Comparison of ENCODE assay signal across 8 mouse cellular contexts in the genomic region with DNA sequence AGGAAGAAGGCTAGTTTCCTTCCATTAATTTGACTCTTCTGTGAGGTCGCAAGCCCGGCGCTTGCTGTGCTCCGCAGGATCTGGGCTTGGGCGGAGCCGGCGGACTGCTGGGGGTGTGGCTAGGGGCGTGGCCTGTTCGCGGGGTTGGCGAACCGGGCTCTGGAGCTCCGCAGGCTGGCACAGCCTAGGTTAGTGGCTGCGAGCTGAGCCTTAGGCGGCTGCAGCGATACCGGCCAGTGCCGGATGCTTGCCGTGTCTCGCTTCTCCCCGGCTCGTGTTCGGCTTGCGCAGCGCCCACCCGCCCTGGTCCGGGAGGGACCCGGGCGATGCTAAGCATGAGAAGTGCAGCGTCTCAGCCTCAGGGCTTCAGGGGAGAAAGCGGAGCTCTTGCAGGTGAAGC. TPM values are rescaled to one million over a fixed set of nuclear protein-coding genes. Genes with fewer than 3 reads are reported as not detected.
DNase-seq lines count a peak whose midpoint lies in the region; ATAC-seq lines count a peak whose summit lies in the region.

TSS of gene Gpc5 (plus strand) at position 135 of the 400 bp plus-strand sequence.

- H3K4me3 ChIP-seq in forebrain, embryonic 10.5 days: peak within 1 kb of the TSS; percentile 76
- peak within 1 kb of the TSS; percentile 75 for H3K4me3 ChIP-seq in heart, embryonic 15.5 days
- peak within 1 kb of the TSS; percentile 61 for H3K4me3 ChIP-seq in liver, embryonic 13.5 days (replicated peaks)
- peak within 1 kb of the TSS; percentile 58 for H3K4me3 ChIP-seq in stomach, embryonic 14.5 days (ENCODE audit: low read depth, low read length)

- DNase-seq in B cell, adult 2 months: peak; percentile 84 to 85
- DNase-seq in c-Kit-positive CD71-negative TER-119-negative erythroid progenitor cells, embryonic 14.5 days (ENCODE audit: low read depth): peak; percentile 74
- peak; percentile 87 for DNase-seq in forebrain, embryonic 10.5 days (ENCODE audit: extremely low spot score, low spot score)
- peak; percentile 91 to 94 for DNase-seq in kidney, postnatal 25 days
- peak; percentile 70 for DNase-seq in liver, embryonic 13.5 days
- DNase-seq in natural killer cell, adult 2 months (ENCODE audit: low spot score in 2 of 2): peak; percentile 61 to 71

- peak within 1 kb of the TSS; percentile 15 for H3K27ac ChIP-seq in forebrain, embryonic 10.5 days
- no peak within 1 kb of the TSS for H3K27ac ChIP-seq in heart, embryonic 15.5 days
- no peak within 1 kb of the TSS for H3K27ac ChIP-seq in liver, embryonic 13.5 days
- H3K27ac ChIP-seq in stomach, embryonic 14.5 days (ENCODE audit: low read length): no peak within 1 kb of the TSS

- H3K9ac ChIP-seq in heart, embryonic 15.5 days: peak within 1 kb of the TSS; percentile 50
- H3K9ac ChIP-seq in liver, embryonic 13.5 days: no peak within 1 kb of the TSS
- peak within 1 kb of the TSS; percentile 30; the same call in 1 of the 2 replicates for H3K9ac ChIP-seq in stomach, embryonic 14.5 days (replicated peaks; ENCODE audit: low read depth, low read length)

- H3K4me2 ChIP-seq in heart, embryonic 15.5 days: peak within 1 kb of the TSS; percentile 98
- H3K4me2 ChIP-seq in liver, embryonic 13.5 days: peak within 1 kb of the TSS; percentile 74
- peak within 1 kb of the TSS; percentile 91 for H3K4me2 ChIP-seq in stomach, embryonic 14.5 days (replicated peaks; ENCODE audit: low read depth, low read length)

- no peaks in the 10 kb centered on the region for H3K36me3 ChIP-seq in forebrain, embryonic 10.5 days (replicated peaks)
- no peaks in the 10 kb centered on the region for H3K36me3 ChIP-seq in heart, embryonic 15.5 days
- no peaks in the 10 kb centered on the region for H3K36me3 ChIP-seq in liver, embryonic 13.5 days
- no peaks in the 10 kb centered on the region for H3K36me3 ChIP-seq in stomach, embryonic 14.5 days (ENCODE audit: control insufficient read depth, insufficient read depth, low read length)

- H3K27me3 ChIP-seq in forebrain, embryonic 10.5 days (ENCODE audit: poor library complexity, severe bottlenecking): peaks cover 72% of the 10 kb centered on the region
- H3K27me3 ChIP-seq in heart, embryonic 15.5 days: peaks cover 39% of the 10 kb centered on the region
- peaks cover 48% of the 10 kb centered on the region for H3K27me3 ChIP-seq in liver, embryonic 13.5 days
- peaks cover 13% of the 10 kb centered on the region for H3K27me3 ChIP-seq in stomach, embryonic 14.5 days (ENCODE audit: control insufficient read depth, insufficient read depth, low read length)

- WGBS in forebrain, embryonic 10.5 days: under 1% methylated on average over 30 of the region's 31 CpGs
- WGBS in heart, embryonic 15.5 days: under 1% methylated on average over 31 of the region's 31 CpGs
- under 1% methylated on average over 31 of the region's 31 CpGs for WGBS in liver, embryonic 13.5 days (ENCODE audit: insufficient replicate concordance)
- under 1% methylated on average over 31 of the region's 31 CpGs for WGBS in stomach, embryonic 14.5 days

- peaks cover 18% of the 10 kb centered on the region for H3K4me1 ChIP-seq in forebrain, embryonic 10.5 days
- H3K4me1 ChIP-seq in heart, embryonic 15.5 days (replicated peaks): peaks cover 12% of the 10 kb centered on the region
- H3K4me1 ChIP-seq in liver, embryonic 13.5 days (replicated peaks): peaks cover 9% of the 10 kb centered on the region
- H3K4me1 ChIP-seq in stomach, embryonic 14.5 days (ENCODE audit: control insufficient read depth, insufficient read depth, low read length): no peaks in the 10 kb centered on the region

- ATAC-seq in heart, embryonic 15.5 days (replicated peaks; ENCODE audit: insufficient number of reproducible peaks, insufficient read depth, low FRiP score, low read depth): peak; percentile 98
- peak; percentile 97 for ATAC-seq in liver, embryonic 13.5 days (ENCODE audit: low read depth)
- peak; percentile 98 for ATAC-seq in stomach, embryonic 14.5 days (ENCODE audit: insufficient number of reproducible peaks, insufficient read depth, low FRiP score, low read depth)

- no peaks in the 10 kb centered on the region for H3K9me3 ChIP-seq in forebrain, embryonic 10.5 days
- no peaks in the 10 kb centered on the region for H3K9me3 ChIP-seq in heart, embryonic 15.5 days (replicated peaks)
- no peaks in the 10 kb centered on the region for H3K9me3 ChIP-seq in liver, embryonic 13.5 days (replicated peaks)
- no peaks in the 10 kb centered on the region for H3K9me3 ChIP-seq in stomach, embryonic 14.5 days (ENCODE audit: control insufficient read depth, low read depth, low read length)

RNA-seq across cellular contexts. Expression of gene Gpc5, which starts in this region (rescaled TPM):
- 0.81 and 0.85 TPM in 2 replicates for polyA plus RNA-seq in forebrain, embryonic 10.5 days (2016; fragmentation: Nextera tagmentation; extraction: Ambion mirVana)
- polyA plus RNA-seq in heart, embryonic 15.5 days (2015; fragmentation: Nextera tagmentation; extraction: Ambion mirVana): 0.06 and 0.29 TPM in 2 replicates
- polyA plus RNA-seq in liver, embryonic 13.5 days (2015; fragmentation: Nextera tagmentation; extraction: Ambion mirVana): 0.05 TPM in 1 of 2 replicates, not detected in the other
- 0.39 and 0.48 TPM in 2 replicates for polyA plus RNA-seq in stomach, embryonic 14.5 days (2014; fragmentation: Nextera tagmentation; extraction: Ambion mirVana)

Comparison
In these comparisons a context has a peak if more than half of its experiments do, and no peak if none do; other contexts are left out.
1. Peak in DNase-seq, H3K4me3 ChIP-seq and H3K27ac ChIP-seq in forebrain, embryonic 10.5 days; RNA of the gene not detected or under 1 TPM.
2. Peak in ATAC-seq, H3K4me3 ChIP-seq, H3K9ac ChIP-seq and H3K4me2 ChIP-seq in heart, embryonic 15.5 days; RNA of the gene not detected or under 1 TPM.
3. Peak in DNase-seq, ATAC-seq, H3K4me3 ChIP-seq and H3K4me2 ChIP-seq in liver, embryonic 13.5 days; RNA of the gene not detected or under 1 TPM.
4. Peak in ATAC-seq, H3K4me3 ChIP-seq, H3K9ac ChIP-seq and H3K4me2 ChIP-seq in stomach, embryonic 14.5 days; RNA of the gene not detected or under 1 TPM.